Mouse (Mus musculus) midbrain, embryonic 10.5 days (tissue): ENCODE results near the gene Sav1. TPM values are rescaled to one million over a fixed set of nuclear protein-coding genes. Genes with fewer than 3 reads are reported as not detected.

Experiments used
- DNase-seq: peaks from one replicate; pipeline ENCODE4 v3.0.0-alpha.2; 2017; ENCODE audit warnings: low spot score
- H3K27ac ChIP-seq: fragments of 300-500 bp; sonication (generic); replicated peaks from 2 replicates; pipeline ENCODE4 v1.5.1; 2016; ENCODE audit warnings: mild to moderate bottlenecking
- H3K27me3 ChIP-seq: fragments of 300-500 bp; sonication (generic); 2 replicates; pipeline ENCODE4 v1.6.1; 2016; ENCODE audit warnings: low read depth, mild to moderate bottlenecking; ENCODE audit not compliant: poor library complexity, severe bottlenecking
- H3K36me3 ChIP-seq: fragments of 300-500 bp; sonication (generic); 2 replicates; pipeline ENCODE4 v1.6.1; 2016; ENCODE audit warnings: mild to moderate bottlenecking, moderate library complexity
- H3K4me1 ChIP-seq: fragments of 300-500 bp; sonication (generic); 2 replicates; pipeline ENCODE4 v1.6.1; 2016
- H3K4me3 ChIP-seq: fragments of 300-500 bp; sonication (generic); 2 replicates; pipeline ENCODE4 v1.5.1; 2016; ENCODE audit warnings: mild to moderate bottlenecking, moderate library complexity
- H3K9me3 ChIP-seq: fragments of 300-500 bp; sonication (generic); replicated peaks from 2 replicates; pipeline ENCODE4 v1.6.1; 2016; ENCODE audit warnings: mild to moderate bottlenecking
- WGBS: fragments of 180-500 bp; shearing (Covaris S2); methylation state at CpG from one replicate; pipeline ENCODE4 v1.1.7; 2016; 5-methylcytosine and 5-hydroxymethylcytosine counted together
- polyA plus RNA-seq: library from polyadenylated mRNA; unstranded; fragments of >200 nt; fragmentation: Nextera tagmentation; extraction: Ambion mirVana; gene quantifications from 2 replicates; pipeline ENCODE4 v1.2.1, GENCODE M21; 2016

Gene Sav1
- polyA plus RNA-seq, 1 experiment from 2014 or later = 2.4 TPM

DNA sequence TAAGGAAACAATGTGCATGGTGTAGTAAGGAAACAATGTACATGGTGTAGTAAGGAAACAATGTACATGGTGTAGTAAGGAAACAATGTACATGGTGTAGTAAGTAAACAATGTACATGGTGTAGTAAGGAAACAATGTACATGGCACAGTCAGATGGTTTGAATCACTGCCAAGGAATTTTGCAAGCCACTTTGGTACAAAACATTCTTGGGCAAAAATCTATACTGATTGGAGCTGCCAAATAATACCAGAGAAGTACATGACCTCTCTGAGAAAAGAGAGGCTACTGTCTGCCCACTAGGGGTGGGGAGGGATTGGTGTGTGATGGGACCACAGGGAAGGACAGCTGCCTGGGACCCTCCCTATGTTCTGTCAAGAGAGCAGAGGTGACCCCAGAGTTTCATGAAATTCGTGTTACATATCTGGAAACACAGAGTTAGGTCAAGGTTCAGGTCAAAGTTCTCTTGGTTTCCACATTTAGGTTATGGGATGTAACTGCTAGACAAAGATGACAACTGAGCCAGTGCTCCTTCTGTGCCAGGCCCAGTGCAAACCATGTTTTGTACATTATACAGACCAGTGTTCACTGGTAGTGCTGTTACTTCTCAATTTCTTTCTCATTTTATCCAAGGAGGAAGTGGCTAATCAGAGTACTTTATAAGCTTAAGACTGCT, 45.0 kb downstream of the Sav1 start:
- WGBS = 65% methylated on average over 1 of the region's 1 CpGs
- no peak for DNase-seq
- Histone ChIP-seq H3K9me3 (no peaks in the 10 kb centered on the region), H3K27me3 (no peaks in the 10 kb centered on the region), H3K27ac (no peak overlapping the region), H3K4me1 (peaks cover 9% of the 10 kb centered on the region), H3K36me3 (peaks cover 12% of the 10 kb centered on the region), H3K4me3 (no peak overlapping the region)

DNA sequence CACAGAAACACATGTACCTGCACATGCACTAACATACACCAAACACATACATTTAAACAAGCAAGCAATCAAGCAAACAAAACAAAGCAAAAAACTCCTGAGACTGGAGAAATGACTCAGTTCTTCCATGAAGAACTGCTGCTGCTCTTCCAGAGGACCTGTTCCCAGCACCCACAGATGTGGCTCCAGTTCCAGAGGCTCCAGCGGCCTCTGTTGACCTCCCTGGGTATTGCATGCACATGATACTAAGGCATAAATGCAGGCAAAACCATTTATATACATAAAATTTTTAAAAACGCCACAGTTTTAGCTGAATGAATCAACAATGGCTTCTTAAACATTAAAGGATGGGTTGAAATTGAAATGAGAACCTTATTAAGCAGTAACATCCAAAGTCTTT, 47.5 kb downstream of the Sav1 start:
- no peak overlapping the region for H3K27ac ChIP-seq
- H3K36me3 ChIP-seq = peaks cover 12% of the 10 kb centered on the region
- peaks cover 9% of the 10 kb centered on the region for H3K4me1 ChIP-seq
- H3K27me3 ChIP-seq = no peaks in the 10 kb centered on the region
- 56% methylated on average over 2 of the region's 2 CpGs for WGBS
- no peaks in the 10 kb centered on the region for H3K9me3 ChIP-seq
- H3K4me3 ChIP-seq = no peak overlapping the region
- DNase-seq = no peak

DNA sequence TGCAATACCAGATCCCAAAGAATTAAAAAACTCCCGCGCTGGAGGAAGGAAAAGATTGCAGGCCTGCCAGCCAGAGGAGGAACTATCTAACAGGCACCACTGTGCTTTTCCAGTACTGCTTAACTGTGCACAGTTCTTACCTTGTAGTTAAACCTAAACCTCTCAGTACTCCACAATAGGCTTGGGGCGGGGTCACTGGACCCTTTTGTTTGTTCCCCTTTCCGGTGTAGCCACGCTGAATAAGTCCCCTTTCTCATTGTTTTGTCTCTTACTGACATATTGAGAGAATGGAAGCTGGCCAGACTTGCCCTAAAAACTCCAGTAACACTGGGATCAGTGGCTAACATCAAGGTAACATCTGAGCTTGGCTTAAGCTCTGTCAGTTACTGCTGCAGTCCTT, 49.1 kb downstream of the Sav1 start:
- H3K27ac ChIP-seq = no peak overlapping the region
- WGBS = 55% methylated on average over 5 of the region's 5 CpGs
- DNase-seq = no peak
- no peaks in the 10 kb centered on the region for H3K9me3 ChIP-seq
- H3K4me1 ChIP-seq = peaks cover 9% of the 10 kb centered on the region
- peaks cover 12% of the 10 kb centered on the region for H3K36me3 ChIP-seq
- no peaks in the 10 kb centered on the region for H3K27me3 ChIP-seq
- no peak overlapping the region for H3K4me3 ChIP-seq

DNA sequence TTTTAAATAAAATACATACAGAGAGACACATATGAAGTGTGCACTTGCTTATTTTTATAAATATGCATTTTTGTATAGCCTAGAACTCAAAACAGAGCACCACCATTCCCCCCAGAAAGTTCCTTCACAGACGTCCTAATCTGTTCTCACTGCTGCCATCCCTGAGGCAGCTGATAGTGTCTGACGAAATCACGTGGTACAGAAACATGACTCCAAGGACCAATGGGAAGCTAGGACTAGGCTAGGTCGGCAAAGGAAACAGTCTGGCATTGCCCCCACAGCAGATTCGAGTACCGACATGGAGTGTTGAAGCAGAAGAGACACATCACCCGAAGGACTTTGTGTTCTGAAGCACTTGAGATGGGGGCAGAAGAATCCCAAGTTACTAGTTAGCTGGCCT, 60.1 kb downstream of the Sav1 start:
- WGBS = 62% methylated on average over 7 of the region's 7 CpGs
- no peaks in the 10 kb centered on the region for H3K9me3 ChIP-seq
- H3K27ac ChIP-seq = no peak overlapping the region
- no peaks in the 10 kb centered on the region for H3K4me1 ChIP-seq
- no peaks in the 10 kb centered on the region for H3K27me3 ChIP-seq
- DNase-seq = no peak
- H3K36me3 ChIP-seq = peaks cover 6% of the 10 kb centered on the region; the same call in 1 of the 2 replicates
- H3K4me3 ChIP-seq = no peak overlapping the region

DNA sequence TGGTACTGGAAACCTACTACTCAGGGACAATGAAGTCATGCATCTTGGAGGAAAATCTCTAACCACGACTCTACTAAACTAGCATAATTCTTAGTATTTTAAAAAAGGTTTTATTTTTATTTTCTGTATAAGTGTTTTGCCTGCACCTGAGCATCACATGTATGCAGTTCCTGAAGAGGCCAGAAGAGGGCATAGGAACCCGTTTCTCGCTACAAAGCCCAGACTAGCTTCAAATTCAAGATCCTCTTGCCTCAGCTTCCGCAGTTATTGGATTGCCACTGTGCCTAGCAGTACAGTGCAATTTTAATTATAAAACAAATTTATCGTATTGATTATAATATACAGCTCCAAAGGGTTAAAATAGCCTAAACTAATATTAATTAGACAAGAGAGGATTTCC, 62.8 kb downstream of the Sav1 start:
- WGBS = 13% methylated on average over 5 of the region's 5 CpGs
- no peak overlapping the region for H3K27ac ChIP-seq
- peak; percentile 49 for DNase-seq

DNA sequence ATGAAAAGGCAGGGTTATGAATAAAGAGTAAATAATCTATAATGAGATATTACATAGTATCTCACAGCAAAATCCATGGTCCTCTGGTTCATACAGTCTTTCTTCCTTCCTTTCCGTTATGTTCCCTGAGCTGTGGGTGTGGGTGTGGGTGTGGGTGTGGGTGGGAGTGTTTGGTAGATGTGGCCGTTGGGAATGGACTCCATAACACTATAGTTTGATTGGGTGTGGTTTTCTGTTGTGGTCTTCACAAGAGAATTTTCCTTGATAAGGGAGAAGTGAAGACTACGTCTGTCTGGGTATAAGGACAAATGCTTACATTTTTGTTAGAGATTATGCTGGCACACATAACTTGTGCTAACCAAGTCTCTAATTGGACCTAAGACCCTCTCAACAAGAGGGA, 63.2 kb downstream of the Sav1 start:
- H3K4me3 ChIP-seq = no peak overlapping the region
- no peaks in the 10 kb centered on the region for H3K9me3 ChIP-seq
- WGBS = 72% methylated on average over 3 of the region's 3 CpGs
- DNase-seq = no peak
- H3K27ac ChIP-seq = no peak overlapping the region
- no peaks in the 10 kb centered on the region for H3K27me3 ChIP-seq
- H3K4me1 ChIP-seq = no peaks in the 10 kb centered on the region
- peaks cover 6% of the 10 kb centered on the region; the same call in 1 of the 2 replicates for H3K36me3 ChIP-seq

More for the DNA sequence above, 62.8 kb downstream of the Sav1 start:
- Histone ChIP-seq H3K9me3 (no peaks in the 10 kb centered on the region), H3K36me3 (peaks cover 6% of the 10 kb centered on the region; the same call in 1 of the 2 replicates), H3K4me3 (no peak overlapping the region), H3K4me1 (no peaks in the 10 kb centered on the region), H3K27me3 (no peaks in the 10 kb centered on the region)

DNA sequence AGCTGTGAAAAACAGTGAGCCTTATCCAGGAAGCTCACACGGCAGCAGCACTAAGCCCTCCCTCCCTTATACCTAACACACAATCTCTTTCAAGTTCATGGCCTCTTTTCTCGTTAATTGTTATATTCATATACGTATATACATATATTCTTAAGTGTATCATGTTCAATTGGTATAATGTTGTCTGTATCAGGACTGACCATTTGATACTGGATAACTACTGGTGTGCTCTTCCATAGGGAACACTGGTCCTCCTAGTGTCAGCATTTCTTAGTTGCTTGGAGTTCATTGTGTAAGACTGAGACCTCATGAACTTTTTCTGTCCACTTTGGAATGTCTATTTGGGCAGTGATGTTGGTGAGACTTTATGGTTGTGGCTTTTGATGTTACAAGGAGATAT, 63.7 kb downstream of the Sav1 start:
- DNase-seq = no peak
- WGBS = 91% methylated on average over 3 of the region's 3 CpGs
- no peaks in the 10 kb centered on the region for H3K4me1 ChIP-seq
- no peak overlapping the region for H3K27ac ChIP-seq
- H3K27me3 ChIP-seq = no peaks in the 10 kb centered on the region
- no peaks in the 10 kb centered on the region for H3K9me3 ChIP-seq
- peaks cover 6% of the 10 kb centered on the region; the same call in 1 of the 2 replicates for H3K36me3 ChIP-seq
- no peak overlapping the region for H3K4me3 ChIP-seq

DNA sequence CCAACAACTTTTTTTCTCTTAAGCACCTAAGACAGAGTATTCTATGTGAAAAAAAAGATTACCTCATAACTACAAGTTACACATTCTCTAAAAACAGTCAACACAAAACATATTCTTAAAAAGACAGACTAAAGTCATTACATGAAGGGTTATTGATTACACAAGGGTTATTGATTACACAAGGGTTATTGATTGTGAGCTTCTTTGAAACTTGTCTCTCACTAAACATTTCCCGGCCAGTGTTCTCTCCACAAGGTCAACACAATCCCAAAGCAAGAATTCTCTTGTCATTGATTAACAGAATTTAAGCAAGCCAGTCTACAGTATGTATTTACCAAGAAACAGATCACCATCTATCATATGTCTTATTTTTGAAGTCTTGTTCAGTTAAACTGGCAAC, 64.7 kb downstream of the Sav1 start:
- H3K9me3 ChIP-seq = no peaks in the 10 kb centered on the region
- no peak overlapping the region for H3K27ac ChIP-seq
- DNase-seq = no peak
- 0 out of 2 replicates have a peak, but pooled peaks cover 4% of the 10 kb centered on the region for H3K36me3 ChIP-seq
- H3K4me3 ChIP-seq = no peak overlapping the region
- H3K4me1 ChIP-seq = no peaks in the 10 kb centered on the region
- H3K27me3 ChIP-seq = no peaks in the 10 kb centered on the region
- 89% methylated on average over 1 of the region's 1 CpGs for WGBS

DNA sequence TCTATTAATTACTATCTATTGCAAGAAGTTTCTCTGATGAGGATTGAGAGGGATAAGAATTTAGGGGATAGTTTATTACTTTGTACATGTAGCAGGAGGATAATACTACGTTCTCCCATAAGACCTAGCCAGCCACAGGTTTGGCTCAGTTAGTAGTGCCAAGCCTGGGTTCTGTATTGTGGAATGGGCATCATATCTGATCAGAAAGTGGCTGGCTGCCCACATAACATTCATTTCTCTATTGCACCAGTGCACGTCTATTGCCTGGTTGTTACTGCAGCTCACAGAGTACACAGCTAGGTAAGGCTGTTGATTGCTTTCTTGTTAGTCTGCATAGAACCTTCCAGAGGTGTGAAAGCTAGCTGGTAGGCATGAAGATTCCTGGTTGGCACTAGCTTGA, 68.9 kb downstream of the Sav1 start:
- DNase-seq = no peak
- whole genome bisulfite sequencing = 87% methylated on average over 2 of the region's 2 CpGs
- no peaks in the 10 kb centered on the region for H3K4me1 ChIP-seq
- no peak overlapping the region for H3K27ac ChIP-seq
- H3K27me3 ChIP-seq = no peaks in the 10 kb centered on the region
- H3K36me3 ChIP-seq = no peaks in the 10 kb centered on the region
- H3K9me3 ChIP-seq = no peaks in the 10 kb centered on the region
- no peak overlapping the region for H3K4me3 ChIP-seq

Other genes with a start within 250 kb of the Sav1 start
- gene Cdkl1, start 195.7 kb downstream of the Sav1 start, polyA plus RNA-seq = 0.68 and 0.77 TPM in 2 replicates
- gene Atl1, start 94.4 kb downstream of the Sav1 start, polyA plus RNA-seq = 22.1 and 35.0 TPM in 2 replicates
- gene Map4k5, start 93.8 kb downstream of the Sav1 start, polyA plus RNA-seq = 22.1 and 23.5 TPM in 2 replicates
- 9.4 and 10.0 TPM in 2 replicates for gene Nin, start 126.7 kb upstream of the Sav1 start, polyA plus RNA-seq
- 0.10 TPM in 1 of 2 replicates, not detected in the other for gene Abhd12b, start 167.1 kb upstream of the Sav1 start, polyA plus RNA-seq
- gene Pygl, start 244.5 kb upstream of the Sav1 start, polyA plus RNA-seq = 9.7 and 10.9 TPM in 2 replicates